Mouse (Mus musculus): ENCODE results near the gene Vwa1.

DNA sequence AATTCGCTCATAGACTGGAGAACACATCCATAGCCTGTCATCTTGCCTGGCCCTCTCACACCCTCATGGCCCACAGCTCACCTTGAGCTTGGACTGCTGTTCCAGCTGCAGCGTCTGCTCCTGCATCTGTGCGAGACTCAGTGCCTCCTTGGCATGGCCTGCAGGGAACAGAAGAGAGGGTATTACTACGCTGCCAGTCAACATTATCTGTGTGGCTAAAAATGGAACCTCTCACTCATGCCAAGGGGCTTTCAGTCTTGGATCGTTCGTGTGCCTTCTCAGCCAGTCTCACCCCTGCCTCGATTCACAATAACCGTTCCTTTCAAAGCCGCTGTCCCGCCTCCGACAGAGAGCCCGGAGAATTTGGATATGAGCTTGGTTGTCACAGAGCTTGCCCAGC lies 17.5 kb downstream of the Vwa1 start:
- TF ChIP-seq CTCF (IDR thresholded peaks at IDR 0.05; ENCODE audit: low read depth, low read length): no peak
- TF ChIP-seq GATA1 (IDR thresholded peaks at IDR 0.05; ENCODE audit: borderline replicate concordance, low read length): no peak
- TF ChIP-seq POLR2AphosphoS5 (IDR thresholded peaks at IDR 0.05; ENCODE audit: insufficient replicate concordance, low read depth, low read length): no peak

Data from G1E (cell line).